Mouse (Mus musculus) heart, postnatal 25 days (tissue): ENCODE measurements around the gene Tmem208. TPM values are rescaled to one million over a fixed set of nuclear protein-coding genes. Genes with fewer than 3 reads are reported as not detected.

Experiments used
- DNase-seq: peaks from one replicate; pipeline ENCODE4 v3.0.0; 2022; ENCODE audit warnings: low spot score
- intact Hi-C: fragments of 180-260 bp; cut with DNase I; formaldehyde crosslinking; loops from one replicate; pipeline ENCODE4 v1.15.1; 2025
- total RNA-seq, 2 experiments: library from RNA; stranded (reverse); gene quantifications; 2 replicates each; pipeline ENCODE4 v1.2.3; 2021

Gene Tmem208
- total RNA-seq, 2 experiments from 2014 or later, result 23.4 to 25.3 TPM

- peak; percentile 72 for DNase-seq
- intact Hi-C loops, result loop anchor here (5.0 kb wide), 1 partner anchor 50 kb away; the partner anchor contains the start of genes E2f4 and Exoc3l
Measured at GRCm38 (mm10) chr8:105346611-105347427, 20.7 kb downstream of the Tmem208 start.

- intact Hi-C loops, result loop anchor here (5.0 kb wide), 1 partner anchor 50 kb away; the partner anchor contains the start of genes E2f4 and Exoc3l
- DNase-seq, result peak; percentile 89
Measured at GRCm38 (mm10) chr8:105347428-105348221, 21.5 kb downstream of the Tmem208 start, which contains the start of gene Fhod1. Gene Fhod1 (minus strand): TSS chr8:105347953.

GRCm38 (mm10) chr8:105348450-105349095, 22.4 kb downstream of the Tmem208 start, which contains the start of gene Slc9a5:
Gene Slc9a5 (plus strand): TSS chr8:105348843.
- DNase-seq, result no peak
- intact Hi-C loops, result loop anchor here (5.0 kb wide), 1 partner anchor 51 kb away; the partner anchor contains the start of genes E2f4 and Exoc3l

GRCm38 (mm10) chr8:105349096-105349771, 23.1 kb downstream of the Tmem208 start:
- DNase-seq, result no peak
- intact Hi-C loops, result loop anchor here (5.0 kb wide), 1 partner anchor 52 kb away; the partner anchor contains the start of genes E2f4 and Exoc3l

- intact Hi-C loops, result no loop called here
- no peak for DNase-seq
Measured at GRCm38 (mm10) chr8:105350186-105350585, 24.0 kb downstream of the Tmem208 start.

GRCm38 (mm10) chr8:105353583-105354135, 27.5 kb downstream of the Tmem208 start:
- intact Hi-C loops, result no loop called here
- DNase-seq, result no peak

- no peak for DNase-seq
- intact Hi-C loops, result no loop called here
Measured at GRCm38 (mm10) chr8:105354549-105354948, 28.4 kb downstream of the Tmem208 start.

- intact Hi-C loops, result no loop called here
- DNase-seq, result peak; percentile 43
Measured at GRCm38 (mm10) chr8:105355179-105356024, 29.2 kb downstream of the Tmem208 start.

- intact Hi-C loops, result no loop called here
- DNase-seq, result no peak
Measured at GRCm38 (mm10) chr8:105356681-105357080, 30.5 kb downstream of the Tmem208 start.

- DNase-seq, result no peak
- intact Hi-C loops, result loop anchor here (2.0 kb wide), 2 partner anchors 38 to 118 kb away; no protein-coding TSS in a partner anchor
Measured at GRCm38 (mm10) chr8:105359208-105359607, 33.1 kb downstream of the Tmem208 start.

GRCm38 (mm10) chr8:105359646-105360045, 33.5 kb downstream of the Tmem208 start:
- no peak for DNase-seq
- intact Hi-C loops, result loop anchor here (2.0 kb wide), 2 partner anchors 37 to 117 kb away; no protein-coding TSS in a partner anchor

- no peak for DNase-seq
- intact Hi-C loops, result no loop called here
Measured at GRCm38 (mm10) chr8:105361751-105362702, 35.9 kb downstream of the Tmem208 start.

- no peak for DNase-seq
- intact Hi-C loops, result no loop called here
Measured at GRCm38 (mm10) chr8:105367107-105367506, 41.0 kb downstream of the Tmem208 start.

GRCm38 (mm10) chr8:105372473-105372872, 46.3 kb downstream of the Tmem208 start:
- intact Hi-C loops, result no loop called here
- no peak for DNase-seq

GRCm38 (mm10) chr8:105373032-105373431, 46.9 kb downstream of the Tmem208 start, which contains the start of gene Plekhg4:
Gene Plekhg4 (plus strand): TSS chr8:105373274.
- no peak for DNase-seq
- intact Hi-C loops, result no loop called here

GRCm38 (mm10) chr8:105374513-105374966, 48.4 kb downstream of the Tmem208 start:
- no peak for DNase-seq
- intact Hi-C loops, result no loop called here

GRCm38 (mm10) chr8:105378673-105379072, 52.5 kb downstream of the Tmem208 start:
- no peak for DNase-seq

More at GRCm38 (mm10) chr8:105378673-105379072, 52.5 kb downstream of the Tmem208 start:
- intact Hi-C loops, result no loop called here
